Mouse (Mus musculus) v-Abl transformed pro-B cells (cell line): ENCODE measurements at regions not wholly inside any gene's neighbourhood (a gene's known extent, or its start where the extent isn't known, plus 50 kb on each side); places are given as distances from the start of the nearest gene placed in this dataset.
"Not testable (repeated sequence)": the region's sequence is repeated elsewhere in the genome, so short reads cannot be mapped to it uniquely, and the experiment has no call there.

ENCODE experiments used
- in situ Hi-C, 2 experiments: fragments of 400-800 bp; cut with MboI; formaldehyde crosslinking; loops; one replicate each; pipeline ENCODE4 v1.15.1; 2025; ENCODE audit not compliant: unreplicated experiment in 2 of 2

DNA sequence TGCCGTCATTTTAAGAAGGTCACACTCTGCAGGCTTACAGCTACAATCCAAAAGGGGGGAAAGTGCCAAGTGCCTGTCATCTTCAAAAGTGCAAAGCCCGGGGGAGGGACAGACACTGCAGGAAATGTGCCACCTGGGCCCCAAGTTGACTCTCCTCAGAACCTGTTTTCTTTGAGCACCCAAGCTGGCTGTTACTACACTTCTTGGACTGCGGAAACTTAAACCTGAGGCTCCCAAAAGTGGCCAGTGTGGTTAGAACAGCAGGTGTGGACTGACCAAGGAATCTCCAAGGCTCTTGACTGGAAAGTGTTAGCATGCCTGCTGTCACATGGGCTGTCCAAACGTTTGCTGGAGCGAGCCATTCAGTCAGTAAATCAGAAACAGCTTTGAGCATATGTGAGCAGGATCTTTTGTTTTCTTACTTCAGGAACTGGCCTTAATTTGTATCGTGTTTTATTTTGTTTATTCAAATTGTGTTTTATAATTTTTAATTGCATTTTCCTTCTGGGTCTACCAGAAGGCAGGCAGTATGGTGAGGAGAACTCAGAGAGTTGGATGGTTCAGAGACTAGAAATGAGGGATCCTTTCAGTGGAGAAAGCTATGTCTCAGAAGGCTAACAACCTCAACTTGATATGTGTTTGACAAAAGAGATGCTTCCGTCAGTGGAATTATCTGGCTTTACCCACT is 168.4 kb upstream of the Frmd6 start:
- in situ Hi-C loops, result no loop called here

DNA sequence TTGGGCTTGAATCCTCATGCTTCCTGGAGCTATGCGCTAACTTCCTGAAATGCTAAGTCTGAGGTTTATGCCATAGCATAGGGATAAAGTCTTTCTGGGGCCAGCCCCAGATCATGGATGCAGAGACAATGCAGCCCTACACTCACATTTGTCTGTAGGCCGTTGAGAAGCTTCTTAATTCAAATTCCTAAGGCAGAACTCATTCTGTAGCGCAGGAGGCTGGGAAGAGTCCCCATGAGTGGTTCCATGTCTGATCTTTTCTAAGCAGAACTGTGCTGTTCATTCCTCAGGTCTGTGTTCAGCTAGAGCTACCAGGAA is 167.9 kb upstream of the Frmd6 start:
- in situ Hi-C loops, result no loop called here

DNA sequence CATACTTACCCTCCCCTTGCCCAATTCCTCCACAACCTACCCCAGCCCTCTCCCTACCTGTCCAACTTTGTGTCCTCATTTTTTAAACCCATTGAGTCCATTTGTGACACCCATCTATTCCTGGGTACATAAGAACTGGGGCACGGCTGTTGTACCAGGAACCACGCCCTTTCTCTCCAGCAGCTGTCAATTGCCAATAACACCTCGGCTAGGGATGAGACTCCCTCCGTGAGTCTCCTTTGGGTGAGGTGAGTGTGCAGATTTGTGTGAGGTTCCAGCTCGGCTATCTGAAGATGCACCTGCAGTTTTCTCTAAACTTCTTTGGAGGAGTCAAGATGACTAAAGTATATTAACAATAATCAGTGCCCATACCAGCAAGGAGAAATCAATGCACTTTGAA is 167.2 kb upstream of the Frmd6 start:
- in situ Hi-C loops, result no loop called here

DNA sequence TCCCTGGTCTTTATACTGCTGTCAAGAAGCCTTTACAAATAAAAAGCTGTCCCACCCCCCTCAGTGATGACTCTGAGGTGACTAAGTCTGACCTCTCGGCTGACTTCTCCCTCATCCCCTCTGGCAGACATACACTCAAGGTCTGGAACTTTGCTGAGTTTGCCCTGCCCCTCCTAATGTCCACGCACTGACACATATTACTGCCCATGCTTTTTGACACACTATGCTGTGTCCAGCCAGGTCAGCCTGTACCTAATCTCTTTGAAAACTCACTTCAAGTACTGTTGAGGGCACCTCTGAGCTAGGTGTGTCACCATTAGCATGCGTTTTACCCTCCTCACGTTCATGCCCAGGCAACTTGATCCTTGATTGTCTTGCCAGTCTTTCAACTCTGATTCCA is 164.9 kb upstream of the Frmd6 start:
- in situ Hi-C loops, result no loop called here

DNA sequence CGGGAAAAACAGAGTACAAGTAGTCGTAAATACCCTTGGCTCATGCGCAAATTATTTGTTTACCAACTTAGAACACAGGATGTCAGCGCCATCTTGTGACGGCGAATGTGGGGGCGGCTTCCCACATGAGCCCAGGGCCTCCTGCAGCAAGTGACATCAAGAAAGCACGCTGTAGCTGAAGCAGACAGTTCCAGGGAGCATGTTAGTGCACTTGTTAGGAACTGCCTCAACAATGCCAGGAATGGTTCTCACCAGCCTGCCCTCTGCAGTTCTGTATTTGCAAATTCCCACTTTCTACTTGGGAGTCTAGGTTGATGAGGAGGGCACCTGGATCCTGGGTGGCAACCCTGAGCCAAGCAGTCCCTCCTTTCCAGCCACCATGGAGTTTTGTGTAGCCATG is 157.2 kb upstream of the Frmd6 start:
- in situ Hi-C loops, result not testable (repeated sequence)

DNA sequence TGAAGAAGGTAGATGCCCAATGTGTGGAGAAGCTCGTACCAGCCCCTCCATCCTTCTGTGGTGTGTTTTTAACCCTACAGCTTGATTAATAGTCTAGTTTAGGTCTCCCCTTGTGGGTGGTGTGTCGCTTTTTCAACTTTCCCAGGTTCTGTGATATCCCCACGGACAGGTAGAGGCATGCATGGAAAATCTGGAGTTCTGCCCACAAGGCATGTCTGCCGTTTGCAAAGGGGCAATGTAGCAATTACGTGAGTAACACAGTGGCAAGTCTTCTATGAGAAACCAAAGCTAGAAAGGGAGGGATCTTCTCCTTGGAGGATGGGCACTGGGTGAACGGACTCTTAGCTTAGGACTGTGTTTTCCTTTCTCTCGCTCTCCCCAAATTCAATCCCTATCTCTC is 153.2 kb upstream of the Frmd6 start:
- in situ Hi-C loops, result no loop called here

DNA sequence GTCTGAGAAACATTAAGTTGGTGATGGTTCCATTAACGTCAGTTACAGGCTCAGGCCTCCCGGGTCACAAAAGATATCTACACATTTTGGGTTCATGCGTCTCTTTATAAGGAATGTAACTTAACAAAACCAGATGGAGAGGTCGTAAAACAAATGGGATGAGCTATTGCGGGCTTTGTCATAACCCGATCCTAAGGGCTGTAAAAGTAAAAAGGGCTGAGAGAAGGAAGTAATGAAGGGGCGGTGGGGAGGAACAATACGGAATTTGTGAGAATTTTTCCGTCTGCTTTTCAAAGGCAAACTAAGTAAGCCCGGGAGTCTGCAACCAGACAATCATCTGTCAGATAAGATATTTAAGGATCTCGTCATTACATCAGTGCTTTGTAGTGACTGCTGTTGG is 152.1 kb upstream of the Frmd6 start:
- in situ Hi-C loops, result no loop called here

DNA sequence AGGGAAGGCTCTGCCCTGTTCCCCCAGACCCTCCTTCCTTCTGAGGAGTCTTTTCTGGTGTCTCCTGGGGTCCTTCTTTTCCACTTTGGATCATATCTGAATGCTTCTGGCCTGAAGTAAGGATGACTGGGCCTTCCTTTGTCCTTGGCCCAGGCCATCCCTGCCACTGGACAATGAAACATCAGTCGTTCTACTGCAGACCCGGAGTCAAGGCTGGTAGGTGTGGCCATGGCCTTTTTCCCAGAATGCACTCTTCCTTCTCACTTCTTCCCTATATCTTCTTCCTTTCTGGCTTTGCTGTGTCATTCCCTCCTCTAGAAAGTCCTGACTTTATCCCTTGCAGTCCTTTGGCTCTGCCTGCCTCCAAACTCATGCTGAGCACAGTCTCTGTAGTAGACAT is 151.2 kb upstream of the Frmd6 start:
- in situ Hi-C loops, result no loop called here

DNA sequence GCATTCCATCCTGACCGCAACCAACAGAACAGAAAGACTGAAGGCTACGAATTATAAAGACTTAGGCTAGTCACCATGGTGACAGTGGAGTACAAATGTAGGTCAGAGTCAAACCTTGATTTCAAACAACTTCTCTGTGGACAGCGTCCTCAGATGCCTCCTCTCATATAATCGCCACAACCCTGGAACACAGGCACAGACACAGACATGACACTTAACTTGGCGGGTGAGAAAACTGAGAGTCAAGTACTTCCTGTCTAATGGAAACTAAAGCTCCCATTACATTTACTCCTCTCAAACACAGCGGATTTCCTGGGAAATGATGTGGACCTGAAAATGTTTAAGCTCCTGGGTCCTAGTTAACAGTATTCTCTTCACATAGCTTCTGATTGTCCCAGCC is 149.5 kb upstream of the Frmd6 start:
- in situ Hi-C loops, result no loop called here

DNA sequence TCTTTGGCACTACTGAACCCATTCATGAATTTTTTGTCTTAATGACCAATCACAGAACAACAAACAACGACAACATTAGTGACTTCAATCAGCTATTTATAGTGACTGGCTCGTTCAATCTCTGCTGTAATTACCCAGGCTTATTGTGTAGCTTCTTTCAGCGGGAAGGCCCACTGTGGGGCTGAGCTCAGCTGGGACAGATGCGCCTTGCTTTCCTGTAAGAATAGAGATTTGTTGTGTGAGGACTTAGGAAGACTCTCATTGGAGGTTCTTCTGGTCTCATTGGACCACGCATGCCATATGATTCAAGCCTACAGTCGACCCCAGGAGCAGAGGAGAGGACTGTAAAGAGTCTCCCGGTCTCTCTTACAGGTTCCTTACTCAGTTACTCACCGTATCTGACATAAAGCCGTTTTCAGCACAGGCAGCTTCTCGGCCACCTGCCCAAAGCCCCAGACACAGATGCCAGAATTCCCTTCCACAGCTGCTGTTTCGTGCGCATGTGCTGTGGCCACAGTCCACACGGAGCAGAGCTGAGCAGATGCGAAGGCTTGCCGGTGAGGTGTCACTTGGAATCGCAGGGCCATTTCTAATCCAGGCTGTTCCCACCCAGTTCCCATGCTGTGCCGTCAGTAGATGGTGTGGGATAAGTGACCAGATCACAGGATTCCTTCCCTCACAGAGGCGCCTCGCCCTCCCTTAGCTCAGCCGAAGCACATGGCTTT is 145.5 kb upstream of the Frmd6 start:
- in situ Hi-C loops, result no loop called here

DNA sequence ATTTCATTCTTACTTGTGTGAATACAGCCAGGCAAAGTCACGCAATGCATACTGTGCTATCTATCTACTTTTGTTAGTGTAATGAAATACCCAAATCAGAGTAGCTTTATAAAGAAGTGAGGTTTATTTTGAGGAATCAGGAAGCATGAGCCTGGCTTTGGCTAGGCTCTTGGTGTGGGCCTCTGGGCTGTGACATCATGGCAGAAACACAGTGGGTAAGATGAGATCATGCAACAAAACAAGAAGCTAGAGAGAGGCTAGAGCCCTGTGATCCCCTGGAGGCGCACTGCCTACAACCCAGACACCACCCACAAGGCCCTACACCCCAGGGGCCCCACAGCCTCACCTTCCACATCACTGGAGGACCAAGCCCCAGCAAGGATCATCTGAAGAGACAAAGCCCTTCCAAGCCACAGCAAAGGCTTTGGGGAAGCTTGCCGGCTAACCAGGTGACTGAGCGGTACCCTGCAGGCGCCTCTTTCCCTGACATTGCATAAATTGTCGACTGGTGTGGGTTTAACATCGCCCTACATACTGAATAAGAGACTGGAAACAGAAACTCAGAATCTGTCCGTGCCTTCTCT is 143.8 kb upstream of the Frmd6 start:
- in situ Hi-C loops, result no loop called here

DNA sequence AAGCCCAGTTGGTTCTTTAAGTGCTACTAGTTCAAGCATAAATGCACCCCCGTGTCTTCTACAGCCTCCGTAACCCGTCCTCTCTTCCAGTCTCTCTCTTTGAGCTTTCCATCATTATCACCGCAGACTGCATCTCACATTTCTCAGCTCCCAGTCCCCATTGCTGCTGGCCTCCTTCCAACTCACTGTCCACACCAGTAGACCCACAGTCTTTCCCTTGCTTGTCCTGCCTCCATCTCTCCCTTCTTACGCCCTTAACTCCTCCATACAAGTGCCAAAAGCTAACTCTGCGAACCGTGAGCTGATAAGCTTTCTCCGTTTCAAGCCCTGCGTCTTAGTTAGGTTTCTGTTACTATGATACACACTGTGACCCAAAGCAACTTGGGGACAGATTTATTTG is 141.0 kb upstream of the Frmd6 start:
- in situ Hi-C loops, result no loop called here

DNA sequence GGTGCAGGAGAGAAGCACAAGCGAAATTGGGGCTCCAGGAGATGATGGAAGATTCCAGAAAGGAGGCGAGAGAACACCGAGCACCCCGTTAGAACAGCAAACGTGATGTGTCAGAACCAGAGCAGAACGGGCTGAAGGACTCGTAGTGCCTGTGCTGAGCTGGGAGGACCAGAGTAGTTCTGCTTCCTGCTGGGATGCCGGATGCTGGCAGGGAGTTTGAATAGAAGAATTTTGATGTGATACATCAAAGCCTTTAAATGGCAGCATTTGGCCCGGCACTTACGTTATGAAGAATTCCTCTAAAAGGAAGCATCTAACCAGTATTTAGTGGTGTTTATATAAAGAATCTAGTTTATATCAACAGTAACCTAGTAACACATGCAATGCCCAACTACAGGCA is 139.9 kb upstream of the Frmd6 start:
- in situ Hi-C loops, result no loop called here

DNA sequence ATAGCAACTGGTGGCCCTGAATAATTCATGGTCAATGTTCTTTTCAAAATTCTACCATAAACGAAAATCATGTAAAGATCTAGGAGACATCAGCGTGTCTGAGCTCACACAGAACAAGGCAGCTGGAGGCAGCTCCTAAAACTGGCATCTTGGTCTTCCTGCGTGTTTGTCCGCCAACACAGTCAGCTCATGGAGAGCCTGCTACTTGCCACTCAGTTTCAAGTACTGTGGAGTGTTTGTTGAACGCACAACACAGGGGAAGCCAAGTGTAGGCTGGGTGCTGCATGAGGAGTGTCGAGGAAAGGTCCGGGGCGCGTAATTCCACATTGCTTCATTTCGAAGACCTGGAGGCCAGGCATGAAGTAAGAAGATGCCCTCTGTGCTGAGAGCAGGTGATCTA is 139.0 kb upstream of the Frmd6 start:
- in situ Hi-C loops, result no loop called here

DNA sequence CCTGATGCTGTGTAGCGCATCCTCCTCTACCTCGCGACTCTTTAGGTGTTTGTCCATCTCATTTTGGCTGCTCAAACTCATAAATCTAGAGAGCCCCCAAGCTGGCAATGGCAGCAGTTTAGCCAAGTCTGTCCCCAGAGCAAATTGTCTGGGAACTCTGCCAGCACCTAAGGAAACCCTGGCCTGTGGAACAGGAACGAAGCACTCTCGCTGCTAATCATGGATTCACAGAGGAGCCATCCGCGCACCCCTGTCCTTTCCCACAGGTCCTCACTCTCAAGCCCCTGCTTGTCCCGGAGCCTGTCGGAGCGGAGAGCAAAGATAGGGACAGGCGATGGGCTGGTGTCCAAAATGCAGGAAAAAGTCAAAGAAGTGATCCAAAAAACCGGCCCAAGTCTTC is 138.3 kb upstream of the Frmd6 start:
- in situ Hi-C loops, result no loop called here

DNA sequence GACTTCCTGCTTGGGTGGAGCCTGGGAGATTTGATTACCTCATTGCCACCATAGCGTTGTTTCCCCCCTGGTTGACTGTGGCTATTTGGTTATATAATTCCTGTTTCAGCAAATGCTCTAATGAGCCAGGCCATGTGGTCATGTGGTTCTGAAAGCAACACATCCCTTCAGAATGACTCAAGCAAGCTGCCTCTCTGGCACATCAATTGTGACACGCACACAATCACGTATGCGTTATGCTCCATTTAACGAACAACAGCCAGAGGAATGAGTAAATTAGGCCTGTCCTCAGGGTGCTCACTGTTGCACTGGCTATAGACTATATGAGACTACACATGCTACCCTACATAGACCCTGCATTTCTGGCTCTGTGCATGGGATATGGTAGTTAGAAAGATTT is 130.2 kb upstream of the Frmd6 start:
- in situ Hi-C loops, result no loop called here

DNA sequence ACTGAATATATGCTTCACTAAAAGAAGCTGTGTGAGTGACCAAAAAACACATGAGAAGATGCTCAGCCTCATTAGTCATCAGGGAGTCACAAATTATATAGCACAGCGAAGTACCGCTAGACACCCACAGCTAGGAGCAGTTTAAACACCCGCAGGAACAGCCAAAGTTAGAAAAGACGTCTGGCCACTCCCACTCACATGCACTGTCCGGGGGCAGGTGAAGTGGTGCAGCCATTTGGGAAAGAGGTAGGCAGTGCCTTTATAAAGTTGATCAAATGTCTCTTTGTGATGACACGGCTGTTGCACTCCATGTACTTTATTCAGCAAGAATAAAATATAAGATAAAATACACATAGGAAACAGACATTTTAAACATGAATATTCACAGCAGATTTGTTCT is 129.1 kb upstream of the Frmd6 start:
- in situ Hi-C loops, result no loop called here

DNA sequence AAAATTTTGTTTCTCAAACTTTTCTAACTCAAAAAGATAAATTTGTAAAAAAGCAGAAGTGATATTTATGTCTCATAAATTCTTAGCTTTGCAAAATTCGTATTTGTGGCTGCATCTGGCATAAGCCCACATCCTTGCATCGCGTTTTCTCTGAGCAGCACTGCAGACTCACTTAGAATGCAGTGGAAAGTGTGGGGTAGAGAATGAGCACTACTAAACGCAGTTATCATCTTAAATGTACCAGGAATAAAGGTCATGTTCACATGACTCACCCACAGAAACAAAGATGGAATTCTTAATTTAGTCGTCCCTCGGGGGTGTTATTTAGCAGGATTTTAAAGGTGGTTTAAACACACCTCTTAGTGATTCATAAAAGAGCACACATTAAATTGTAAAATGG is 126.8 kb upstream of the Frmd6 start:
- in situ Hi-C loops, result no loop called here

DNA sequence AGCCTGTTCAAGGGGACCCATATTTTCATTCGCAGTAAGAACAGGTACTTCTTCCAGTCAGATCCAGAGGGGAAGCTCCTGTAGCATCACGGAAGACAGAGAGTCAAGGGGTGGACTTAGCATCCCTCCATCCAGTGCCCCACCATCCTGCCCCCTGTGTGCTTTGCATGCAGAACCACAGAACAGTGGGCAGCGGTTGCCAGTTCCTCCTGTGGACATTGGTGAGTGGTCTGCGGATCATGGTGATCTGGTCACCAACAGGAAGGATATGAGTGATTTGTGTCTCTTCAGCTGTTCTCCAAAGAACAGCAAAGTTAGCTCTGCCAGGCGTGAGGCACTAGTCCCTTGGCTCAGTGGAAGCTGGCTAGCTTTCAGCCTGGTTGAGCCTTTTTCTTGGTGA is 122.8 kb upstream of the Frmd6 start:
- in situ Hi-C loops, result loop anchor here in 1 of 2 experiments (10.0 kb wide), 1 partner anchor 202 kb away; no protein-coding TSS in a partner anchor

DNA sequence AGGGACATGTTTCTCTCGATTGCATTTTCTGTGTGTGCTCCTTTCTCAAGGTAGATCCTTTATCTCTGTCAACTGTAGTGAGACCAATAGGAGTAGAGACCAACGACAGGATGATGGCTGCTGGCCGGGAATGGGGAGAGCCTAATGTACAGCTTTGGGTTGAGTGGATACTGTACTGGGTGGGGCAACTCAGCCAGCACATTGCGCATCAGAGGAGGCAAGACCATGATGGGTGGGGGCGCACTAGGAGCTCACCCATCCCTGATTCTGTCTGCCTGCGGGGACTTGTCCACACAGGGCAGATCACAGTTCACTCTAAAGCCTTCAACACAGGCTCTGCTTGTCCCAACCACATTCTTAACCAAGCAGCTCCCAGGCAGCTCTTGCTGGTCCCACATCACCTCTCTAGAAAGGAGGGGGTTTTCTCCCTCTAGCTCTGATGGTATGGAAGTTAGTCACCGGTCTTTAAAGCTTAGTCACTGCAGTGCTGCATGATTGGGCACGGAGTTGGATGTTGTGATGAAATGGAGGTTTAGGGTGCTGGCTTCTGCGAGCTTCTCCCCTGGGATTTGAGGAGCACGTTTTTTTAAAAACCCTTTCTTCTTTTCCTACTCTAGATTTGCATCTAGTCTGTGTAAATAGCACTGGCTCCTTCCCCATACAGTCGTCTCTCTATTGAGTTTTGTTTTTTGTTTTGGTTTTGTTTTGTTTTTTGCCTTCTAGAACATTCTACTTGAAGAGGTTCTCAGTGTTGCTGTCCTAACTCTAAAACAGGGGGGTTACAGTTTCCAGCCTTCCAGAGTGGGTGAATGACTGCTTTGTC is 118.3 kb upstream of the Frmd6 start:
- in situ Hi-C loops, result loop anchor here in 1 of 2 experiments (10.0 kb wide), 1 partner anchor 198 kb away; no protein-coding TSS in a partner anchor

DNA sequence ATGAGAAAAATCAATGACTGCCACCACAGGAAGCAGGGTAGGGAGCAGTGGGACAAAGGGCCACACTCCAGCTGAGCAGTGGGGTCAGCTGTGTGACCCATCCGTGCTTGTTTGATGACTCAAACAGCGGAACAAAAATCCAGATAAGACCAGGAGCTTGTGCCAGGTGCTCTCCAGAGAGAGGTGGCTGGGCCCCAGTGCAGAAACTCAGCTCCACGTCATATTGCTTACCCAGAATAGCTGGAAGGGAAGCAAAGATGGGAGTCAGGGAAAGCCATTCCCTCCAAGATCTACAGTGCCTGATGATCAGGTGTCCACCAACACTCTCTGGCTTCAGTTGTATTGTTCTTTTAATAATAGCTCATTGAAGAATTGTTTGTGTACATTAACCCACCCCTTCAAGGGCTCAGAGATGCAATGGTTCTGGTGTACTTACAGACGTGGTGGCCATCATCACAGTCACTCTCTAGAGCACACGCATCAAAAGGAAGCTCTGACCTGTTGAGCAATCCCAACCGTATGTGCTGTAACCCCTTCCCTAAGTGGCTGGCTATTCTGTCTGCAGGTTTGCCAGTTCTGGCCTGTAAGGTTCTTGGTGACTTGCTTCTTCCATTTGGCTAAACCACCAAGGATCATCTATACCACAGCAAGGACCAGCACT is 117.6 kb upstream of the Frmd6 start:
- in situ Hi-C loops, result loop anchor here in 1 of 2 experiments (10.0 kb wide), 1 partner anchor 197 kb away; no protein-coding TSS in a partner anchor
